Mouse (Mus musculus) liver, postnatal 0 days (tissue): ENCODE measurements around the gene E130114P18Rik.

Experiments
- CTCF ChIP-seq: sonication (generic); IDR thresholded peaks from 2 replicates; pipeline ENCODE4 v1.5.1; 2016; ENCODE audit warnings: antibody characterized with exemption, low read depth
- EP300 ChIP-seq: IDR thresholded peaks from 2 replicates; pipeline ENCODE4 v1.6.1; 2016; ENCODE audit warnings: antibody characterized with exemption, low read depth, mild to moderate bottlenecking

DNA sequence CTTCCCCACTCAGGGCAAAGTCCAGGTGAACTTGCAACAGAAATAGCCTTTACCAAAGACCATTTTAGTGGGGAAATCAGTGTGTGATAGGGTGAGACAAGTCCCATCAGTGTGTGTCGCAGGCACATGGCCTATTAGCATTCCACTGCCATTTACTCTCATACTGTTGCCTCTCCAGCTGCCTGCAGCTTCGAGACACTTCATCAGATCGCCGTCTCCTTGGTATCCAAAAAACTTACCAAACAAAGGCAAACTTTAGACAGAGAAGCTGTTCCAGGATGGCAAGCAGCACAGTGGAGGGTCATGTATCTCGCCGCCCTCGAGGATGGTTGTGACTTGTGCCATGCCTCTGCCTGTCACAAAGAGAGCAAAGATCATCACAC, 87.5 kb downstream of the E130114P18Rik start:
- TF ChIP-seq CTCF (no peak), EP300 (no peak)
